Mouse (Mus musculus) gastrocnemius, postnatal 14 days (tissue): ENCODE data around the gene Slc7a9. TPM values are rescaled to one million over a fixed set of nuclear protein-coding genes. Genes with fewer than 3 reads are reported as not detected.

Experiments used
- DNase-seq: peaks from one replicate; pipeline ENCODE4 v3.0.0; 2021; ENCODE audit warnings: mixed read lengths
- intact Hi-C: fragments of 180-260 bp; cut with DNase I; formaldehyde crosslinking; loops from one replicate; pipeline ENCODE4 v1.15.1; 2025; ENCODE audit warnings: low total_unique reads
- total RNA-seq, 2 experiments: library from RNA; stranded (reverse); gene quantifications; 2 replicates each; pipeline ENCODE4 v1.2.3; 2021

Slc7a9 gene
- total RNA-seq, 2 experiments from 2014 or later, result not detected

GRCm38 (mm10) chr7:35497516-35497915 lies 48.9 kb downstream of the Slc7a9 start:
- intact Hi-C loops, result no loop called here
- no peak for DNase-seq

- intact Hi-C loops, result no loop called here
- no peak for DNase-seq
Measured at GRCm38 (mm10) chr7:35501995-35502394, 53.4 kb downstream of the Slc7a9 start.

Other genes with a start within 250 kb of the Slc7a9 start
- 1 to 10 TPM; 9.1 to 9.8 TPM for gene Lrp3, start 233.3 kb upstream of the Slc7a9 start, total RNA-seq
- gene Gpatch1, start 130.4 kb upstream of the Slc7a9 start, total RNA-seq, result 1 to 10 TPM; 4.3 to 5.3 TPM
- gene Rhpn2, start 114.6 kb upstream of the Slc7a9 start, total RNA-seq, result 1 to 10 TPM in 1 of 2 experiments, under 1 TPM in 1; 0.78 to 1.1 TPM
- 1 to 10 TPM; 1.3 to 1.5 TPM for gene Faap24, start 52.0 kb upstream of the Slc7a9 start, total RNA-seq
- 1 to 10 TPM; 5.7 to 5.9 TPM for gene Cep89, start 51.8 kb upstream of the Slc7a9 start, total RNA-seq
- not detected for gene Tdrd12, start 88.9 kb downstream of the Slc7a9 start, total RNA-seq
- 10 to 100 TPM; 36.1 to 39.0 TPM for gene Nudt19, start 107.5 kb downstream of the Slc7a9 start, total RNA-seq
- gene Rgs9bp, start 136.8 kb downstream of the Slc7a9 start, total RNA-seq, result under 1 TPM; 0.04 to 0.06 TPM
- gene Ankrd27, start 137.4 kb downstream of the Slc7a9 start, total RNA-seq, result 1 to 10 TPM; 9.6 to 9.7 TPM
- 100 to 1,000 TPM; 109 to 122 TPM for gene Pdcd5, start 198.7 kb downstream of the Slc7a9 start, total RNA-seq